Mouse (Mus musculus): ENCODE measurements around the gene Lrrc4c.

DNA sequence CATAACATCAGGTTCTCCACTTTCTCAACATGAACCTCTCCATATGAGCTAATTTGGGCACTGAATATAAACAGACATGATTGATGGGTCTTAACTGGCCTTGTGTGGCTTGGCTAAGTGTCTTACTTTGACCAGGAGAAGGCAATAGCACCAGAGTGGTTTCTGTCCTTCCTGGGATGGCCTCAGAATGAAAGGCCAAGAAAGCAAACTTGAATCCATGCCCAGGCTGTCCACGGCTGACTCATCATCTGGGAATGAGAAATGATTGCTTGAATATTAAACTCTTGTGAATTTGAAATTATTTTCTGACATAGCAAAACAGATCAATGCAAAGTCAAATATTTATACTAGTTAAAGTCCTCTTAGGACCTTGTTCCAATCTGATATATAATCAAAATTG is 42.9 kb upstream of the Lrrc4c start:
- TF ChIP-seq CTCF (IDR thresholded peaks at IDR 0.05; ENCODE audit: low read depth) (no peak), EP300 (IDR thresholded peaks at IDR 0.05; ENCODE audit: low read depth) (no peak)
